Mouse (Mus musculus) embryonic facial prominence, embryonic 11.5 days (tissue): ENCODE measurements around the gene Klhl21. TPM values are rescaled to one million over a fixed set of nuclear protein-coding genes. Genes with fewer than 3 reads are reported as not detected.

Experiments used
- ATAC-seq: fragments of 200-750 bp; cut with Nextera tagmentation; replicated peaks from 2 replicates; pipeline ENCODE4 v1.8.0; 2017; ENCODE audit warnings: low read depth; ENCODE audit not compliant: insufficient number of reproducible peaks, low FRiP score, low TSS enrichment
- DNase-seq: peaks from one replicate; pipeline ENCODE4 v3.0.0-alpha.2; 2015; ENCODE audit warnings: low spot score
- H3K27ac ChIP-seq: fragments of 300-500 bp; sonication (generic); replicated peaks from 2 replicates; pipeline ENCODE4 v1.5.1; 2014; ENCODE audit warnings: mild to moderate bottlenecking, low read depth, low read length, control low read depth
- H3K27me3 ChIP-seq: fragments of 300-500 bp; sonication (generic); 2 replicates; pipeline ENCODE4 v1.6.1; 2014; ENCODE audit warnings: mild to moderate bottlenecking, low read length, moderate library complexity, mixed read lengths; ENCODE audit not compliant: control insufficient read depth, insufficient read depth
- H3K36me3 ChIP-seq: fragments of 300-500 bp; sonication (generic); replicated peaks from 2 replicates; pipeline ENCODE4 v1.6.1; 2014; ENCODE audit warnings: low read depth, mild to moderate bottlenecking, low read length, moderate library complexity, mixed read lengths; ENCODE audit not compliant: control insufficient read depth, insufficient read depth
- H3K4me1 ChIP-seq: fragments of 300-500 bp; sonication (generic); 2 replicates; pipeline ENCODE4 v1.6.1; 2014; ENCODE audit warnings: low read length, mixed read lengths; ENCODE audit not compliant: control insufficient read depth, insufficient read depth
- H3K4me2 ChIP-seq: fragments of 300-500 bp; sonication (generic); 2 replicates; pipeline ENCODE4 v1.6.1; 2014; ENCODE audit warnings: low read depth, mild to moderate bottlenecking, control low read depth, low read length, moderate library complexity
- H3K4me3 ChIP-seq: fragments of 300-500 bp; sonication (generic); 2 replicates; pipeline ENCODE4 v1.5.1; 2014; ENCODE audit warnings: low read depth, low read length, control low read depth
- H3K9ac ChIP-seq: fragments of 300-500 bp; sonication (generic); replicated peaks from 2 replicates; pipeline ENCODE4 v1.6.1; 2014; ENCODE audit warnings: mild to moderate bottlenecking, control low read depth, low read length
- H3K9me3 ChIP-seq: fragments of 300-500 bp; sonication (generic); replicated peaks from 2 replicates; pipeline ENCODE4 v1.6.1; 2016; ENCODE audit warnings: mild to moderate bottlenecking, low read length, inconsistent platforms, mixed read lengths; ENCODE audit not compliant: control insufficient read depth
- WGBS: fragments of 180-500 bp; shearing (Covaris S2); extraction: QIAGEN DNeasy Blood & Tissue Kit; methylation state at CpG from one replicate; pipeline ENCODE4 v1.1.7; 2014; 5-methylcytosine and 5-hydroxymethylcytosine counted together
- polyA plus RNA-seq: library from polyadenylated mRNA; unstranded; fragments of >200 nt; fragmentation: Nextera tagmentation; extraction: Ambion mirVana; gene quantifications from 2 replicates; pipeline ENCODE4 v1.2.1, GENCODE M21; 2014

Klhl21 gene
- polyA plus RNA-seq, 1 experiment from 2014 or later, result 3.2 TPM

DNA sequence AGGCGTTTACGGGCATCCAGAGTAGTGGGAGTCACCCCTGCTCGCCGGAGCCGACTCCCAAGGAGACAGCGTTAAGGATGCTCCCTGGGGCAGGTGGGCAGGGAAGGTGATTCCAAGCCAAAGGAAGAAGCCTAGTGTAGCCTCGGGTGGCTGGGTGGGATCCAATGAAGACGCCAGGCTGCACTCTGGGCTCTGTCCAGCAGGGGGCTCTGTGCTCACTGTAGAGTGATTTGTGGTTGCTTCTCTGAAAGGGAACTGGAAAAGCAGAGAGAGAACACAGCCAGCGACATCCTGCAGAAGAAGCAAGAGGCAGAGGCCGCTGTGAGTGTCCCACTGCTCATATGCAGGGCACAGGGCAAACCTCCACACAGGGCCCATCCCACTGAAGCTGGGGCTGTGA, 30.9 kb upstream of the Klhl21 start:
- DNase-seq (peak; percentile 90), ATAC-seq (no peak)

DNA sequence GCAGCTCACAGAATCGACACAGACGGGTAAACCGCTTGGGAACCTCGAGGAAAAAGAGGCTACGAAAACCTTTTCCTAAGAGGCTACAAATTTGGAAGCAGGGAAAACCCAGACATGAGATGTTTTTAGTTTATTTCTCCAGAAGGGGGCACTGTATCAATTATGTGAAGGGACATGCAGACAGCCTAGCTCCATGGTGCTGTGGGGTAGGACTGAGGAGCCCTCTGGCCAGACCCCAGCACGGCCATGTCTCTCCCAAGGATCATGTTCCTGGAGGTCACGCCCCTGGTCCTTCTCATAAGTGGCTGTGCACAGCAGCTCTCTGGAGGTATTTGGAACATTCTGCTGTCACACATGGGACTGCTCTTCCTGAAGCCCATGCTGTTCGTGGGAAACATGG, 27.9 kb upstream of the Klhl21 start:
- H3K27me3 ChIP-seq, result no peaks in the 10 kb centered on the region
- H3K4me1 ChIP-seq, result no peaks in the 10 kb centered on the region
- H3K4me3 ChIP-seq, result no peak overlapping the region
- H3K4me2 ChIP-seq, result no peak overlapping the region
- H3K27ac ChIP-seq, result no peak overlapping the region
- WGBS, result 74% methylated on average over 8 of the region's 8 CpGs
- H3K9ac ChIP-seq, result no peak overlapping the region
- no peaks in the 10 kb centered on the region for H3K9me3 ChIP-seq
- ATAC-seq (no peak), DNase-seq (peak; percentile 43)
- peaks cover 12% of the 10 kb centered on the region for H3K36me3 ChIP-seq

More for the DNA sequence above, 30.9 kb upstream of the Klhl21 start:
- no peak overlapping the region for H3K4me2 ChIP-seq
- no peak overlapping the region for H3K4me3 ChIP-seq
- no peak overlapping the region for H3K27ac ChIP-seq
- WGBS, result 43% methylated on average over 10 of the region's 10 CpGs
- H3K9ac ChIP-seq, result no peak overlapping the region
- no peaks in the 10 kb centered on the region for H3K4me1 ChIP-seq
- H3K27me3 ChIP-seq, result no peaks in the 10 kb centered on the region
- peaks cover 24% of the 10 kb centered on the region for H3K36me3 ChIP-seq
- no peaks in the 10 kb centered on the region for H3K9me3 ChIP-seq

DNA sequence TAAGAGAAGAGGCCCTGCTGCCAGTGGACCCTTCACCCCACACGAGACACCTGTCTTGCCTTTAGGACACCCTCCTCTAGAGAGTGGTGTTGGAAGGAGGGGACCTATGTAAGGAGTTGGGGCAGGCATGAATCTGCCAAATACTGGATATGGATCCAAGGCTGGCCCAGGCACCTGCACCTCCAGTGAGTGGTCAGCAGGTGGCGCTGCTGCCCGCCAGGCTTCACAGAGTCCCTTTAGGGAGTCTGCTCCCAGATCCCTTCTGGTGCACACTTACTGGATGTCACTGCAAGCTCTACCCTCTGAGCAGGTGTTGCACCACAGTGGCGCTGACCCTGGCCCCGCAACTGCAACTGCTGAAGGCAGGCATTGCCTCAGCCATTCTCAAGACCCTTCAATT, 27.2 kb upstream of the Klhl21 start:
- Histone ChIP-seq H3K36me3 (peaks cover 12% of the 10 kb centered on the region), H3K4me1 (no peaks in the 10 kb centered on the region; the same call in 1 of the 2 replicates), H3K27me3 (no peaks in the 10 kb centered on the region), H3K27ac (no peak overlapping the region), H3K4me2 (no peak overlapping the region), H3K4me3 (no peak overlapping the region), H3K9me3 (no peaks in the 10 kb centered on the region), H3K9ac (no peak overlapping the region)
- 15% methylated on average over 5 of the region's 5 CpGs for WGBS
- ATAC-seq, result 0 out of 2 replicates have a peak, but pooled peaks have one; percentile 24
- peak; percentile 86 for DNase-seq

DNA sequence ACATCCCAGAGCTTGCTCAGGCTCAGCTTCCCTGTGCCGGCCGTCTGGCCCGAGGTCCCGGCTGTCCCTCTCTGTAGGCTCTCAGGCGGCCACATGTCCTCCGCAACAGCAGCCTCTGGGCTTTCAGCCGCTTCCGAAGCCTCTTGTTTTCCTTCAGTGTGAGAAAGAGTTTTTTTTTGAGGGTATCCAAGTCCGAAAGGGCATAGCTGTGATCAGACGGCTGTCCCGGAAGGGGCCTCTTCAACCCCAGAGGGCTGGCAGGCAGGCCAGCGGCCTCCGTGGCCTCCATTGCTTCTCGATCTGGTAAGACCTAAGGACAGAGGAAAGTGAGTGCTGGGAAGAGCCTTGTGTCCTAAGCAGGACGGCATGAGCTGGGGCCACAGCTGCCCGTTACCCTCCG, 25.6 kb upstream of the Klhl21 start:
- no peak overlapping the region for H3K9ac ChIP-seq
- no peak overlapping the region for H3K27ac ChIP-seq
- no peak overlapping the region for H3K4me2 ChIP-seq
- peaks cover 12% of the 10 kb centered on the region for H3K36me3 ChIP-seq
- no peak for ATAC-seq
- H3K27me3 ChIP-seq, result no peaks in the 10 kb centered on the region
- no peaks in the 10 kb centered on the region for H3K9me3 ChIP-seq
- WGBS, result 48% methylated on average over 17 of the region's 17 CpGs
- DNase-seq, result no peak
- no peak overlapping the region for H3K4me3 ChIP-seq
- no peaks in the 10 kb centered on the region; the same call in 1 of the 2 replicates for H3K4me1 ChIP-seq

DNA sequence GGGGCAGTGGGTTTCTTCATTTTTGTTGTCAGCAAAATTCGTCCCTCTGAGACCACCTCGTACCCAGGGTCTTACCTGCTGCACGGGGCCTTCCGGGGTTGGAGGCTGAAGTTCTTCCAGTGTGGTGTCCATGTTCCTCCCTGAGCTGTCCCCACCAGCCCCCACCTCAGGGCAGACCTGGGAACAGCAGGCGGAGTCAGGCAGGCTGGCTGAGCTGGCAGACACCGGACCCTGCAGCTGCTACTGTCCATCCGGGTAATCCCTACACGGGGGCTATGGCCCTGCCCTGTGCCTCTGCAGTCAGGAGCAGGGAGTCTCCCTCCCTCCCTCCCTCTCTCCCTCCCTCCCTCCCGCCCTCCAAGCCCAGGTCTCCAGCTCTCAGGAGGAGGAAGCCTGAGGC, 25.0 kb upstream of the Klhl21 start:
- Histone ChIP-seq H3K36me3 (peaks cover 12% of the 10 kb centered on the region), H3K4me3 (no peak overlapping the region), H3K4me1 (no peaks in the 10 kb centered on the region; the same call in 1 of the 2 replicates), H3K27me3 (no peaks in the 10 kb centered on the region), H3K27ac (no peak overlapping the region), H3K9ac (no peak overlapping the region), H3K4me2 (no peak overlapping the region), H3K9me3 (no peaks in the 10 kb centered on the region)
- DNase-seq (no peak), ATAC-seq (peak; percentile 53; the same call in 1 of the 2 replicates)
- 33% methylated on average over 8 of the region's 9 CpGs for WGBS

DNA sequence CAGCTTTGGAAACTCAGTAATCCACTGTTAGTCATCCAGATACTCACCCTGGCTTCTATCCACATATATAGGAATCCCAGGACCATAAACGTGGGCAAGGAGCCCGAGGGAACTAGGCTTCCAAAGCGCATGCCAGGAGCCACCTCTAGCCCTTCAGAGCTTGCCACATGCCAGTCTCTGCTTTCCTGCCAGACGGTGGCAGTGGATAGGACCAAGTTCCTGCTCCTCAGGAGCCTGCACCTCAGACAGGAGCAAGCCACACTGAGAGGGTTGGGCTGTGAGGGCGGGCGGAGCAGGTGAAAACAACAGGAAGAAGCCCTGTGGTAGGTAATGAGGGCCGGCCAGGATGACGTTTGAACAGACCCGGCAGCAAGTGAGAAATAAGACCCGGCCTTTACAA, 22.7 kb upstream of the Klhl21 start:
- no peaks in the 10 kb centered on the region; the same call in 1 of the 2 replicates for H3K4me1 ChIP-seq

DNA sequence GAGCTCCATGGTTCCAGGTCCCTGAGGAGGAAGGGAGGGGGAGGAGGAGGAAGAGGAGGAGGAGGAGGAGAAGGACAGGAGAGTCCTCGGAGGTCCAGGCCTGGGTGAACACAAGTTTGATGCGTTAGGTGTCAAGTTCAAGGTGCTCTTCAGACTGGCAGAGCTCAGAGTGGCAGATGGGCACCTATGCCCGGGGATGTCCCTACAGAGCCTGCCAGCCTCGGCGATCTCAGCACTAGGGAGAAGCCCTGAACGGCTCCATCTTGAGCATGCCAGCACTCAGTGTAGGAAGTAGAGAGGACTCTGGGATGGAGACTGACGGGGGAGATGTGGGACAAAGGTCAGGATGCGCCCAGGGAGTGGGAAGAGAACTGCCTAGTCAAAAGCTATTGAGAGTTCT, 22.0 kb upstream of the Klhl21 start:
- Histone ChIP-seq H3K27me3 (no peaks in the 10 kb centered on the region), H3K4me1 (no peaks in the 10 kb centered on the region; the same call in 1 of the 2 replicates), H3K4me3 (no peak overlapping the region), H3K9me3 (no peaks in the 10 kb centered on the region), H3K36me3 (peaks cover 3% of the 10 kb centered on the region), H3K9ac (no peak overlapping the region), H3K27ac (no peak overlapping the region), H3K4me2 (no peak overlapping the region)
- no peak for ATAC-seq
- WGBS, result 64% methylated on average over 8 of the region's 8 CpGs
- no peak for DNase-seq

More for the DNA sequence above, 22.7 kb upstream of the Klhl21 start:
- Histone ChIP-seq H3K27me3 (no peaks in the 10 kb centered on the region), H3K4me3 (no peak overlapping the region), H3K9me3 (no peaks in the 10 kb centered on the region), H3K27ac (no peak overlapping the region), H3K36me3 (peaks cover 3% of the 10 kb centered on the region), H3K9ac (no peak overlapping the region), H3K4me2 (no peak overlapping the region; the same call in 1 of the 2 replicates)
- no peak for DNase-seq
- no peak for ATAC-seq
- WGBS, result 41% methylated on average over 10 of the region's 10 CpGs

DNA sequence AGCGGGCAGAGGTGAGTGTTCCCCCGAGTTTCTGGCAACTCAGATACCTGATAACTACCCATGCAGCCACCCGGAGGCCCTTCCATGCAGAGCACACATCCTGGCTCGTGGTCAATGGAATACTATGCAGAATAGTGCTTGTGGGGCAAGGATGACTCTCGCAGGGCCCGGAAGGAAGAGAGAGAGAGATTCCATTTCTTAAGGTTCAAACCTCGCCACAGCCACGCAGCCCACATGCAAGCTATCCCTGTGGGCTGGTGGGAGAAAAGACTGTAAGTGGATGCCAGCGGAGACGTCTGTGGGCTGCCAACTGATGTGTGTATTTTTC, 20.6 kb upstream of the Klhl21 start:
- Histone ChIP-seq H3K4me1 (no peaks in the 10 kb centered on the region; the same call in 1 of the 2 replicates), H3K27me3 (no peaks in the 10 kb centered on the region), H3K36me3 (peaks cover 7% of the 10 kb centered on the region), H3K4me2 (peak overlapping the region; percentile 70), H3K4me3 (peak overlapping the region; percentile 80), H3K27ac (no peak overlapping the region; the same call in 1 of the 2 replicates), H3K9ac (peak overlapping the region; percentile 91), H3K9me3 (no peaks in the 10 kb centered on the region)
- ATAC-seq (no peak), DNase-seq (no peak)
- WGBS, result 33% methylated on average over 10 of the region's 10 CpGs
